Mouse (Mus musculus): ENCODE data around the gene Prkce. TPM values are rescaled to one million over a fixed set of nuclear protein-coding genes. Genes with fewer than 3 reads are reported as not detected.
A peak's percentile ranks its signal among the peaks of the same experiment; 100 is the strongest.

Prkce gene
- polyA plus RNA-seq, 1 experiment = 3.3 TPM

DNA sequence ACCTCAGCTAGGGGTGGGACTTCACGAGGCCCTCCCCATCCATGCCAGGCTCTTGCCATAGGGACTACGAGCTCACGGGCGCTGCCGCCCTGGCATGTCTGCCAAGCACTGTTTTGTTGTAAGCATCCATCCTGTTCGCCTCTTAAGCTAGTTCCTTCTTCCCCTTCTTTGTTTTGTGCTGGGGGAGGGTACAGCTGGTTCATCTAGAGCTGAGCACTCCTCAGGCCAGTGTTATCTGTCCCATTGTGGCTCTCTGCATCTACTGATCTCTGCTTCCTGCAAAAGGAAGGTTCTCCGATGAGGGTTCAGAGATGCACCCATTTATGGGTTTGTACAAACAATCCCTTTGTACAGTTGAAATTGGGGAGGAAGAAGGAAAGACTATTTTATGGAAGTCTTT is 9.1 kb downstream of the Prkce start:
- Histone ChIP-seq H3K4me3 (ENCODE audit: low read depth, low read length) (no peak overlapping the region), H3K4me1 (ENCODE audit: control insufficient read depth, insufficient read depth, insufficient read length, low read length) (peaks cover under 1% of the 10 kb centered on the region; the same call in 1 of the 2 replicates), H3K27me3 (ENCODE audit: control insufficient read depth, insufficient read depth, low read length) (no peaks in the 10 kb centered on the region), H3K36me3 (ENCODE audit: control insufficient read depth, insufficient read depth, low read length) (peaks cover 5% of the 10 kb centered on the region), H3K27ac (ENCODE audit: insufficient read depth, low read depth, low read length) (no peak overlapping the region)
- TF ChIP-seq POLR2A (IDR thresholded peaks at IDR 0.05; ENCODE audit: low read depth, low read length) = no peak
- TF ChIP-seq CTCF (IDR thresholded peaks at IDR 0.05; ENCODE audit: extremely low read depth, insufficient read length, insufficient replicate concordance, low read depth, low read length) = no peak
- WGBS = 86% methylated on average over 7 of the region's 7 CpGs

- H3K4me1 ChIP-seq (ENCODE audit: control insufficient read depth, insufficient read depth, insufficient read length, low read length) = peaks cover 10% of the 10 kb centered on the region
- no peaks in the 10 kb centered on the region for H3K36me3 ChIP-seq (ENCODE audit: control insufficient read depth, insufficient read depth, low read length)
- TF ChIP-seq POLR2A (IDR thresholded peaks at IDR 0.05; ENCODE audit: low read depth, low read length) = no peak
- no peaks in the 10 kb centered on the region for H3K27me3 ChIP-seq (ENCODE audit: control insufficient read depth, insufficient read depth, low read length)
- H3K27ac ChIP-seq (ENCODE audit: insufficient read depth, low read depth, low read length) = no peak overlapping the region
- H3K4me3 ChIP-seq (ENCODE audit: low read depth, low read length) = no peak overlapping the region
- 77% methylated on average over 2 of the region's 2 CpGs for WGBS
Observed at GRCm38 (mm10) chr17:86183788-86184187, 16.2 kb downstream of the Prkce start.

GRCm38 (mm10) chr17:86184552-86185209 is 17.1 kb downstream of the Prkce start:
- Histone ChIP-seq H3K4me3 (ENCODE audit: low read depth, low read length) (no peak overlapping the region), H3K27ac (ENCODE audit: insufficient read depth, low read depth, low read length) (no peak overlapping the region), H3K27me3 (ENCODE audit: control insufficient read depth, insufficient read depth, low read length) (no peaks in the 10 kb centered on the region), H3K4me1 (ENCODE audit: control insufficient read depth, insufficient read depth, insufficient read length, low read length) (peaks cover 10% of the 10 kb centered on the region), H3K36me3 (ENCODE audit: control insufficient read depth, insufficient read depth, low read length) (no peaks in the 10 kb centered on the region)
- WGBS = 73% methylated on average over 9 of the region's 9 CpGs
- no peak for TF ChIP-seq CTCF (IDR thresholded peaks at IDR 0.05; ENCODE audit: extremely low read depth, insufficient read length, insufficient replicate concordance, low read depth, low read length)
- no peak for TF ChIP-seq POLR2A (IDR thresholded peaks at IDR 0.05; ENCODE audit: low read depth, low read length)

DNA sequence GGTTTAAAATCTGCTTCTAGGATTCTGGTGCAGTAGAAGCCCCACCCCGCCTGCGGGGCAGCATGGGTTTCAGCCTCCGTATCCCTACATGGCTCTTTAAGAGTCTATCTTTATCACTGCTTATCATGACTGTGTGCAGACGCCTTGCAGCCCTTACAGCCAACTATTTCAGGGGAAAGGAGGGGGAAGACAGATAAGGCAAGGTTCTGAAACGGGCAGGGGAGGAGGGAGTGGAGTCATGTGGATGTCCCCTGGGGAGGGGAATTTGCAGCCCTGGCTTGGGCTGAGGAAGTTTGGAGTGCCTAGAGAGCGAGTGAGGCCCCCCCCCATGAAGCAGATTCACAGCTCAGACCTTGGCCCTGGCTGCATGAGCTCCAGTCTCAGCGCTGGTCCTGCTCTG is 18.0 kb downstream of the Prkce start:
- H3K4me3 ChIP-seq (ENCODE audit: low read depth, low read length) = no peak overlapping the region

DNA sequence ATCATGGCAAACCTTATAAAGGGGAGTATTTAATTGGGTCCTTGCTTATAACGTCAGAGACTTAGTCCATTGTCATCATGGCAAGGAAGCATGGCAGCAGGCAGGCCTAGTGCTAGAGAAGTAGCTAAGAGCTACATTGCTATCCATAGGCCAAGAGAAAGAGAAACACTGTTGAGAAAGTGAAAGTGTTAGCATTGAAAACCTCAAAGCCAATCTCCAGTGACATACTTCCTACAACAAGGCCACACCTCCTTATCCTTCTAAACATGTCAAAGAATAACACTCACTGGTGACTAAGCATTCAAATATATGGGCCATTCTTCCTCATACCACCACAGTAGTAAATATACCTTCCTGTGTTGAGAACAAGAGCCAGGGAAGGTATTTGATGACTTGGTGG is 20.2 kb downstream of the Prkce start:
- Histone ChIP-seq H3K4me3 (ENCODE audit: low read depth, low read length) (no peak overlapping the region), H3K27ac (ENCODE audit: insufficient read depth, low read depth, low read length) (no peak overlapping the region), H3K36me3 (ENCODE audit: control insufficient read depth, insufficient read depth, low read length) (no peaks in the 10 kb centered on the region), H3K27me3 (ENCODE audit: control insufficient read depth, insufficient read depth, low read length) (no peaks in the 10 kb centered on the region), H3K4me1 (ENCODE audit: control insufficient read depth, insufficient read depth, insufficient read length, low read length) (peaks cover 17% of the 10 kb centered on the region)
- WGBS = 76% methylated on average over 1 of the region's 1 CpGs
- no peak for TF ChIP-seq POLR2A (IDR thresholded peaks at IDR 0.05; ENCODE audit: low read depth, low read length)
- TF ChIP-seq CTCF (IDR thresholded peaks at IDR 0.05; ENCODE audit: extremely low read depth, insufficient read length, insufficient replicate concordance, low read depth, low read length) = no peak

More for the DNA sequence above, 18.0 kb downstream of the Prkce start:
- H3K27ac ChIP-seq (ENCODE audit: insufficient read depth, low read depth, low read length) = no peak overlapping the region
- H3K36me3 ChIP-seq (ENCODE audit: control insufficient read depth, insufficient read depth, low read length) = no peaks in the 10 kb centered on the region
- H3K4me1 ChIP-seq (ENCODE audit: control insufficient read depth, insufficient read depth, insufficient read length, low read length) = peaks cover 10% of the 10 kb centered on the region
- 12% methylated on average over 7 of the region's 7 CpGs for WGBS
- H3K27me3 ChIP-seq (ENCODE audit: control insufficient read depth, insufficient read depth, low read length) = no peaks in the 10 kb centered on the region
- TF ChIP-seq CTCF (IDR thresholded peaks at IDR 0.05; ENCODE audit: extremely low read depth, insufficient read length, insufficient replicate concordance, low read depth, low read length) (no peak), POLR2A (IDR thresholded peaks at IDR 0.05; ENCODE audit: low read depth, low read length) (no peak)

DNA sequence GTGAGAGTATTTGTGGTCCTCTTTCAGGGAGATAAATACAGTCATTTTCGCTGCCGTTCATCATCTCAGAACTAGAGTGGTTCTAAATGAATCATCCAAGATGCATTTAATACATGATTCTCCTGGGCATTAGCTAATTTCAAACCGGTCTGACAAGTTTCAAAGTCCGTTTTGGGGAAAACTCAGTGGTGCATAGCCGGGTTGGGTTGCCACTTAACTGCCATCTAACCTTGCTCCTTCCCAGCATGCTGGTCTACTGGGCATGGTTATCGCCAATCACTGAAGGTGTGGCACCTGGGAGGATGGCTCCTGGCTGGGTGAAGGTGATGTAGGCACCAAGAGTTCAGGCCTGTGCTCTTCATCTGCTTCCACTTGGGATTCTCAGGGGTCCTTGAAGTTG is 26.4 kb downstream of the Prkce start:
- no peak overlapping the region for H3K4me3 ChIP-seq (ENCODE audit: low read depth, low read length)
- WGBS = 30% methylated on average over 6 of the region's 6 CpGs
- H3K4me1 ChIP-seq (ENCODE audit: control insufficient read depth, insufficient read depth, insufficient read length, low read length) = peaks cover 33% of the 10 kb centered on the region

GRCm38 (mm10) chr17:86194921-86195320 is 27.3 kb downstream of the Prkce start:
- Histone ChIP-seq H3K4me1 (ENCODE audit: control insufficient read depth, insufficient read depth, insufficient read length, low read length) (peaks cover 38% of the 10 kb centered on the region), H3K36me3 (ENCODE audit: control insufficient read depth, insufficient read depth, low read length) (no peaks in the 10 kb centered on the region), H3K27ac (ENCODE audit: insufficient read depth, low read depth, low read length) (peak overlapping the region; percentile 32; the same call in 1 of the 2 replicates), H3K4me3 (ENCODE audit: low read depth, low read length) (no peak overlapping the region), H3K27me3 (ENCODE audit: control insufficient read depth, insufficient read depth, low read length) (no peaks in the 10 kb centered on the region)
- WGBS = 61% methylated on average over 8 of the region's 8 CpGs
- TF ChIP-seq POLR2A (IDR thresholded peaks at IDR 0.05; ENCODE audit: low read depth, low read length) (no peak), CTCF (IDR thresholded peaks at IDR 0.05; ENCODE audit: extremely low read depth, insufficient read length, insufficient replicate concordance, low read depth, low read length) (no peak)

More for the DNA sequence above, 26.4 kb downstream of the Prkce start:
- H3K36me3 ChIP-seq (ENCODE audit: control insufficient read depth, insufficient read depth, low read length) = no peaks in the 10 kb centered on the region
- no peaks in the 10 kb centered on the region for H3K27me3 ChIP-seq (ENCODE audit: control insufficient read depth, insufficient read depth, low read length)
- peak overlapping the region; percentile 32 for H3K27ac ChIP-seq (ENCODE audit: insufficient read depth, low read depth, low read length)
- TF ChIP-seq POLR2A (IDR thresholded peaks at IDR 0.05; ENCODE audit: low read depth, low read length) (no peak), CTCF (IDR thresholded peaks at IDR 0.05; ENCODE audit: extremely low read depth, insufficient read length, insufficient replicate concordance, low read depth, low read length) (no peak)

Data from small intestine, adult 2 months (tissue).